Mouse (Mus musculus) yolk sac, embryonic 10.5 days (tissue): ENCODE results near the gene Lrrc4c.

ENCODE experiments used
- DNase-seq: peaks from one replicate; pipeline ENCODE4 v3.0.0-alpha.2; 2017; ENCODE audit warnings: low spot score

Lrrc4c gene

DNA sequence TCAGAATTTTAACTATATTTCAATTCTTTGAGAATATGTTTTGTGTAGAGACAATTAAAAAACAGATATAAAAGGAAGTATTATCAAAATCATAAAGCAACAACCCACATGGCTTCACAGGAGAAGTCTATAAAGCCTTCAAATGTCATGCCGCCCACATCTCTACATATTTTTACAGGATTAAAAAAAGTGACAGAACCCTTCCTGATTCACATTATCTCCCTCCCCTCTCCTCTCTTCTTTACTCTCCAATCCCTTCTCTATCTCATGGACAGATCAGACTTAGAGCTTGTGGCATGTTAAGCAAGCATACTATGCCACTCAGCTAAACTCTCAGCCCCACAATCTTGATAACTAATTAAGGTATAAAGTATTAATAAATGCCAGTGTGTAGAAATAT lies 535.8 kb downstream of the Lrrc4c start:
- DNase-seq, result no peak

- DNase-seq, result no peak
These were observed 558.1 kb downstream of the Lrrc4c start for GRCm38 (mm10) chr2:96876062-96876461.

DNA sequence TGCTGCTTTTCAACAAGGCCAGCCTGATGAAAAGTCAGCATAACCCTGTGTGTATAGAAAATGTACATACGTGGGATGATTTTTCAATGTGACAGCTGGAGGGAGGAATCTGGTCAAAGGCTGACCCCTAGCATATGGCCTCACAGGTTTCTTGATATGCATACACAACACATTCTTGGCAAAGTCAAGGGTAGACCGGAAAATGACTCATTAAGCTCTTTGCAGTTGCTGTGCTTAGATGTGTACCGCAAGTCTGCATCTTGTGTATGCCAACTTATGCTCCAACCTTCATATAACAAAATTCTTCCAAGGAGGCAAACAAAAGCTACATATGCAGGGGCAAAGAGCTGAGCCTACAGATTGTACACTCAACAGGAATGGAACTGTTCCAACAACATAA lies 631.6 kb downstream of the Lrrc4c start:
- DNase-seq, result no peak

- DNase-seq, result no peak
These were observed 681.6 kb downstream of the Lrrc4c start for GRCm38 (mm10) chr2:96999521-96999920.

DNA sequence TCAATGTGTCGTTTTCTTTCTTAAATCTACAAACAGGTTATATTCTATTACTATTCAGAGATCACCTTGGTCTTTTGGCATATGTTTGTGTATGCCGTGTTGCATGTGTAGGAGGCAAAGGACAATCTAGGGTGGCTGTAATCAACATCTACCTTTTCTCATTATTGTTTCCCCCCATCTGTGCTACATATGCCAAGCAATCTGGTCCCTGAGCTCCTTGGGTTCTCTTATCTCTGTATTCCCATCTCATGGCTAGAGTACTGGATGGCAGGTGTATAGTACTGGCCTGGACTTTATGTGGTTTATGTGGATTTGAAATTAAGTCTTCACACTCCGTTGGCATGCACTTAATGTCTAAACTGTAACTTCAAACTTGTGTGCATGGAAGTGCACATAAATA lies 700.4 kb downstream of the Lrrc4c start:
- DNase-seq, result no peak

DNA sequence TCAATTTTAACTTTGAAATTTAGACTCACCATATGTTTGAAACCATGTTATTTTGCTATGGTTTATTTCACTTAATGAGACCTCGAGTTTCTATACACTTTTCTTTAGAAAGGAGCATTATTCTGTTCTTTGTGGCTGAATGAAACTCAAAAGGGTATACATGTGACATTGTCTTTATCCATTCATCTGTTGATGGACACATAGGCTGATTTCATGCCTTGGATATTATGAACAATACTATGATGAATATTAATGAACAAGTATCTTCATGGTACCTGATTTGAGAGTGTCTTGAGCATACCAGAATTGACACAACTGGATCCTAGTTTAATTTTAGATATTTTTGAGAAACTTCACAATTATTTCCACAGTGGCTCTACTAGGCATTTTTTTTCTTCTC lies 709.0 kb downstream of the Lrrc4c start:
- no peak for DNase-seq

DNA sequence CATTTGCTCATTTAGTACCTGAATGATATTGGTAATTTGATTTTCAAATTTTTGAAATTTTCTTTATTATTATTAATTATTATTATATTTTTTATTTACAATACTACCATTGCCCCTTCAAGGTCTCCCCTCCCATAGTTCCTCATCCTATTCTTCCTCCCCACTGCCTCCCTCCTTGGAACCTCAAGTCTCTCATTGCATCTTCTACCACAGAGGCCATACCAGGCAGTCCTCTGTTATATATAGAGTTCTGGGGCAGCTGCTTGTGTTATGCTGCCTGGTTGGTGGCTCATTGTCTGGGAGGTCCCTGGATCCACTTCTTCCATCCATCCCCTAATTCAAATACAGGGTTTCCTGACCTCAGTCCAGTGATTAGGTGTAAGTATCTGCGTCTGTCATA lies 709.6 kb downstream of the Lrrc4c start:
- DNase-seq, result no peak

- no peak for DNase-seq
These were observed 718.4 kb downstream of the Lrrc4c start for GRCm38 (mm10) chr2:97036401-97036800.

- no peak for DNase-seq
These were observed 719.2 kb downstream of the Lrrc4c start for GRCm38 (mm10) chr2:97037024-97037814.

- no peak for DNase-seq
These were observed 726.0 kb downstream of the Lrrc4c start for GRCm38 (mm10) chr2:97044016-97044415.

DNA sequence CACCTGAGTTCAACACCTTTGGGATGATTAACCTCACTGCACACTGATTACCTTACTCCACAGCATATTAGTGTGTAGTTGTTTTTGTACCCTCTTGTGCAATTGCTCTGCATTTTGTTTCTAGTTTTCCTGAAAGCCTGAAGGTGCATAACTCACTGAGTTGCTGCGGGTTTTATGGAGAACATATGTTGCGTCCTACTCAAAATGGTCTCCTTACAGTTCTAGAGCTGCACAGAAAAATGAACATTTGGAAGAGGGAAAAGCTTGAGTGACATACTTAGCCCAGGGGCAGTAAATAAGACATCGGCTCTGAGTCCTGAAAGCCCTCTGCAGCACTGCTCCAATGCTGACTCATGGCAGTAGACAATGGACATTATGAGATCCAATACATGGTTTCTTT lies 727.7 kb downstream of the Lrrc4c start:
- DNase-seq, result no peak

- DNase-seq, result no peak
These were observed 762.2 kb downstream of the Lrrc4c start for GRCm38 (mm10) chr2:97080156-97080555.

DNA sequence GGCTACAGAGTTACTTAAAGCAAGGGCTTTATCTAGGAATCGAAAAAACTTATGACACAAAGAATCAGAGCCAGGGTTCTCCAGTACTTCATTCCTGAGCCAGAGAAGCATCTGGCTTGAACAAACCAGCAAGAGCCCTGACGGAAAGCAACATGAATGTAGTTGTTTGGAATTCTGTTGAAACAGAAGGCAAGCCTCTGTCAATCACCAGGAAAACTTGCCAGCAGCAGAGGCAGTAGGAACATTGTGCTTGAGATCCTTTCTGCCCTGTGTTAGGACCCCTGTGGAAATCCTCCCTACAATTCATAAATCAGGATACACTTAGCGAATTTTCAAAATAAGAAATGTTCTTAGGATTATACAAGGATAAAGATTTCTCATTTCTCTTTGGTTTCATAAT lies 780.0 kb downstream of the Lrrc4c start:
- DNase-seq, result no peak

- DNase-seq, result no peak
These were observed 785.6 kb downstream of the Lrrc4c start for GRCm38 (mm10) chr2:97103398-97104162.

GRCm38 (mm10) chr2:97124246-97124645 lies 806.3 kb downstream of the Lrrc4c start:
- DNase-seq, result no peak

DNA sequence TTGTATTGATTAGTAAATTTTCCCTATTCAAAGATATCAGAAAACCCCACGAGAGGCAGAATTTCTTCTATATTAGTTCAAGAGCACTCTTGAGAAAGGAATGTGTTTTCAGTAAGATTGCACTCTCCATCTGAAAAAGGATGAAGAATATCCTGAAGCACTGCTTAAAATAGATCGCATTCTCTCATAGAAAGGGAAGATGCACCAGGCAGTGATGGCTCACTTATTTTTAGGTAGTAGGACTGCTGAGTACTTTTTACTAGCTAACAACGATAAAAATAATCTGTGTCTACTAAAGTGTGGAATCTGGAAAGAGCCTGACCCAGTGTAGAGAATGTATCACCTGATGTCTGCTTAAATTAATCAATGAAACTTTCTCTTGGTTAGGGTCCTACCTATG lies 820.5 kb downstream of the Lrrc4c start:
- DNase-seq, result no peak

DNA sequence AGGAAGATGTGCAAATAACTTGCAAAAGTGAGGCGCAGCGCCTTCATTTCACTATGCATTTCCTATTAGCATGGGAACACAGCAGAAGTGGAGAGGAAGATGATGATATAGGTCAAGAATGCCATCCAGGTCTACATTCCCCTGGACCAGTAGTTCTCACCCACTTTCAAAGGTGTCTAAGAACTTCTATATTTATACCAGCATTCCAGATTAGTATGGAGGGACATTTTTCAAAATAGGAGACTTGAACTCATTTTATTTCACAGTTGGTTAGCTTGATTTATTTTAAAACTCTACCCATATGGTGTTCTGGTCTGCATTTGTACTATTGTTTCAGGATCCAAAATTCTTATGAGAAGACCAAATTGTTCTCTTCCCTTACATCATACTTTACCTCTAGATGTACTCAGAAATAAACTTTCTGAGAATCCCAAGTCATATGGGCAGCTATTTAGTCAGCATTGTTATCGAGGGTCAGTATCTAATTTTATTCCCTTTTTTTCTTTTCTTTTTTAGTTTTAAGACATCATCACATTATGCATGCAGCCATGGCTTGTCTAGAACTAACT lies 833.7 kb downstream of the Lrrc4c start:
- DNase-seq, result no peak

DNA sequence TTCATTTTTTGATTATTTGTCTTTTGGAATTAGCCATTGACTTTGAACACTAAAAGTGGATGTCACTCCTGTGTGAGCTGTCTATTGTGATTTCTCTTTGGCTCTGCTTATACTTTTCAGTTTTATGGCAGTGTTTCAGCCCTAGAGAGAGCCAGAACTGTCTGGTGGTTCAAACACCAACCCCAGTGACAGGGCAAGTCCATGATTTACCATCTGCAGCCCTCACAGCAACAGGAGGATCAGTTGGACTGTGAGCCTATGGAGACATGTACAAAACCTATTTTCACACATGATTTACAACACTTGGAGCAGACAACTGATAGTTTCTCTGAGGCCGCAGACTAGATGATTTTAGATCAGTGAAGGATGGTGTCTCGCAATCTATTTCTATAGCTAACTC lies 847.8 kb downstream of the Lrrc4c start:
- no peak for DNase-seq

DNA sequence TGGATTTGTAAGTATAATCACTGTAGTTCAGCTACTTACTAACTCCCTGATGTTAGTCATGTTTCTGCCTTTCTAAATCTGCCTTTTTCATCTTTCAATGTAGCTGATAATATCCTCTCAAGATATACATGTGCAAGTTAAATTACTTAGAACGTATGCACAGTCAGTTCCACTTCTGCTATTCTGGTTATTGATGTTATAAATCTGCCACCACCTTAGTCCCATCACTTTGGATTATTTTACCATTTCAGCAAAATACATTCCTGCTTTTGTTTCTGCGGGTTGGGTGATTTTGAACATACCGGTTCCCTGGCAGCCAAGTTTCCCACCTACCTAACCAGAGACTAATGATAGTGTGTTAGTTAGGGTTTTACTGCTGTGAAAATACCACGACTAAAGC lies 860.4 kb downstream of the Lrrc4c start:
- no peak for DNase-seq

GRCm38 (mm10) chr2:97196968-97197606 lies 879.1 kb downstream of the Lrrc4c start:
- no peak for DNase-seq

DNA sequence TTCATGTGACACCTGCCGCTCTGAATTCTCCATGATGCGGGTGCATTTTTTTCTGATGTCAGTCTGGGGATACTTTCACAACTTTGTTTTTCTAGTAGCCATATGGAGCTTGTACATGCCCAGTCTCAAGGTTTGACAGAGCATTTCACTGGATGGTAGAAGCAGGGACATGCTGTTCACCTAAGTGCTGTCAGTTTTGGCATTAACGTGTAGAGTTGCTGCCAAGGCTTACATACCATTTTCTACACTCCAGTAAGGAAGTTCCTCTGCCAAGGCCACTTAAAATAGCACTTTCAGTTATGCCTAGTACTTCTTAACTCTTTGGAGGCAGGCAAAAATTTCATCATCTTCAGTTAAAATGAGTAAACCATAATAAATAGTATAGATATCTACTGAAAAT lies 915.0 kb downstream of the Lrrc4c start:
- no peak for DNase-seq

GRCm38 (mm10) chr2:97234074-97234473 lies 916.1 kb downstream of the Lrrc4c start:
- no peak for DNase-seq

GRCm38 (mm10) chr2:97274651-97275050 lies 956.7 kb downstream of the Lrrc4c start:
- no peak for DNase-seq
